Mouse (Mus musculus): ENCODE measurements around the gene Armt1. TPM values are rescaled to one million over a fixed set of nuclear protein-coding genes. Genes with fewer than 3 reads are reported as not detected.

Gene Armt1
- total RNA-seq, 1 experiment from 2014 or later = 40.4 TPM

Other genes with a start within 250 kb of the Armt1 start
- gene Akap12, start 166.1 kb upstream of the Armt1 start, total RNA-seq (2017) = 22.1 and 24.2 TPM in 2 replicates
- 26.5 and 27.2 TPM in 2 replicates for gene Zbtb2, start 44.4 kb upstream of the Armt1 start, total RNA-seq (2017)
- gene Rmnd1, start 79 bp upstream of the Armt1 start, total RNA-seq (2017) = 71.6 and 72.1 TPM in 2 replicates
- gene Ccdc170, start 50.0 kb downstream of the Armt1 start, total RNA-seq (2017) = 0.49 and 0.81 TPM in 2 replicates
- 2.2 and 3.2 TPM in 2 replicates for gene Esr1, start 179.1 kb downstream of the Armt1 start, total RNA-seq (2017)